Mouse (Mus musculus) urinary bladder, postnatal 14 days (tissue): ENCODE results near the gene Egln1.
A peak's percentile ranks its signal among the peaks of the same experiment; 100 is the strongest.

Experiments used
- DNase-seq: peaks from one replicate; pipeline ENCODE4 v3.0.0; 2021; ENCODE audit warnings: low spot score

Egln1 gene

DNA sequence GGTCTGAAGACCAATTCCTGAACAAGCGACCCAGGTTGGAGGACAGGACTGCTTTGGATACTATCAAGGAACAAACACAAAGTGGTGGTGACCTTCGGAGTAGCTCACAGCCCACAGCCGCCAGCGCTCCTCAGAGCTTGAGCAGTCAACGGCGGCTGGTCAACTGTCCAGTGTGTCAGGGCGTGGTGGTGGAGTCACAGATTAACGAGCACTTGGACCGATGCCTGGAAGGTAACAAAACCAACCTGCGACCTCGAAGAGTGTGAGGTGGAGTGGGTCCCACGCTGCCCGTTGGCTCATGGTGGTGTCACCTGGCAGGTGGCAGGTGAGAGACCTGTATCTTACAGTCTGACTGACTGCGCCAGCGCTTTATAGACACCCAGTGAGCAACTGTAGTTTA, 45.9 kb downstream of the Egln1 start:
- no peak for DNase-seq

DNA sequence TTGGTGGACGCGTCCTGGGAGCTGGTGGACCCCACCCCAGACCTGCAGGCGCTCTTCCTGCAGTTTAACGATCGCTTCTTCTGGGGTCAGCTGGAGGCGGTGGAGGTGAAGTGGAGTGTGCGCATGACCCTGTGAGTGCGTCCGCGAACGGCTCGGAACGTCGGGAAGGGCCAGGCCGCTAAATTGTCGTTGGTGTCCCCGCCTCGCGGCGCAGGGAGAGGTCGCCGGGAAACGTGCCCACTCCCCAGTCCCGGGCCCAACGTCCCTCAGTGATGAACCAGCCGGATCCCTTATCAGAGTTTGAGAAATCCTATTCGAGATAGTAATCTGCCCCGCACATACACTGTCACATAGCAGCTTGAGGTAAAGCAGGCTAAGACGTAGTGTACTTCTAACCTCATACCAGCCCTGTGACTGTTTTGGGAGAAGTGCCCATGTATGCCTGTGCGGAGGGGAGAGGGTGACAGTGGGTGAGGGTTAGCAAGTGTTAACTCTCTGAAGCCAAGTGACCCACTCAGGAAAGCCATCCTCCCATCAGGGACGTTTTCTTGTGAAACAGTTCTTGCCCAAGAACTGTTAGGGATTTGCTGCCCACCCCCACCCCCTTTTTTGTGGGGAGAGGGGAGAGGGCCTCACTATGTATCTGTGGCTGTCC, 50.7 kb downstream of the Egln1 start:
- no peak for DNase-seq

DNA sequence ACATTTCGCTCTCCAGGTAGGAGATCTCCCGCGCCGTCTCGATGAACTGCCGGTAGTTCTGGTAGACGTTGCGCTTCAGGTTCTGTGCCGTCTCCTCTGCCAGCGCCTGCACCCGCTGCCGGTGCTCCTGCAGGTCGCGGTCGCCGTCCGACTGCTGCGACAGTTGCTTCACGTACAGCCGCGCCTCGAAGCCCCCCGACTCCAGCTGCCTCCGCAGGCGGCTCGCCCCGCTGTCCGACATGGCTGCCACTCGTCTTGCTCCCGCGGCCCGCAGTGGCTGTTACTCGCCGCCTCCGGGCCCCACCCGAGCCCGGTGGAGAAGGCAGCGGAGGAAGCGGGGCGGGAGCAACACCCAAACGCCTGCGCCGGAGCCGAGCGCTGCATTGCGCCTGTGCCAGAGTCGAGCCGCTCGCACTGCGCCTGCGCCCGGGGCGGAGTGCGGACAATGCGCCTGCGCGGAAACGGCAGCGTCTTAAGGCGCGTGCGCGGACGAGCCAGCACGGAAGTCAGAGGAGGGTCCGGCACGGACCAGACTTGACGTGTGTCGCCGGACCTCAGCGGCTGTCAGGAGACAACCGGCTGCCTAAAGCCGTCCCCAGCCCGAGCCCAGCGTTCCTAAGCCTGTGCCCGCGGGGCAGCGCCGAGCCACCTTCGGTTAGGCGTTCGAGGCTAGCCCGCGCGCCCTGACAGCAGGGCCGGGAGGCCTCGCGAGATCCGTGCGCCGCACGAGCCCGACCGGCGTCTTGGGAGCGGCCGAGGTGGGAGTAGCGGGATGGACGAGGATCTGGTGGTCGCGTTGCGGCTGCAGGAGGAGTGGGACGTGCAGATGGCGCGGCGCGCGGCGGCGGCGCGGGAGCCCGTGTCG, 51.5 kb downstream of the Egln1 start, which contains the start of the genes Exoc8 and Sprtn:
Gene Exoc8 (minus strand): TSS at position 320 of the 865 bp plus-strand sequence.
Gene Sprtn (plus strand): TSS at position 501 of the 865 bp plus-strand sequence.
- DNase-seq = peak; percentile 97

DNA sequence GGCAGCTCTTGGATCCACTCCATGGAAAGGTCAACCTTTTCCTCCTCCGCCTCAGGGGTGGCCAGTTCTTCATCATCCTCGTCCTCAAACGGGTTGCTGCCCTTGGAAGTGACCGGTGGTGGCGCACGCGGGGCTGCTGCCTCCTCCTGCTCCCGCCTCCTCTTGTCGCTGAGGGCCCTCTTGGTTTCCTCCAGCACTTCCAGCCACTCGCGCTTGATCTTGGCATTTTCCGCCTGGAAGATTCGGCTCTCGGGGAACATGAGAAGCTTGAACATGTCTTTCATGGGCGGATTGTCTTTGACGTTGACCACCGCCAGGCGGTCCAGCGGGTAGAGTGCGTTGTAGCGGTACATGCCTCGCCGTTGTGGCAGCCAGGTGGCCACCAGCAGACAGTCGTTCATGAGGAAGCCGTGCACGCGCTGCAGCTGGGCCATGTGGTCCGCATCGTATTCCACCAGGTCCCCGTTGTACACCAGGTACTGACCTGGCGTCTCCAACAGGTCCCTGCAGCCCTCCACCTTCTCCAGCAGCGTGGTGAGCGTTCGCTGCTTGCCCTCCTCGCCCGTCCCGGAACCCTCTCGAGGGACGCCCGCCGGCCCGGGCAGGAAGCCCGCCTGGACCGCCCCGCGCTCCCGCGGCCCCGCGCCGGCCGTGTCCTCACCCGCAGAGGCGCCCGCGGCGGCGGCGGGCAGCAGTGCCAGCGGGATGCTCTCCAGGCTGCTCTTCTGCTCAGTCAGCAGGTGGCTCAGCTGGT, 52.3 kb downstream of the Egln1 start:
- peak; percentile 82 for DNase-seq

DNA sequence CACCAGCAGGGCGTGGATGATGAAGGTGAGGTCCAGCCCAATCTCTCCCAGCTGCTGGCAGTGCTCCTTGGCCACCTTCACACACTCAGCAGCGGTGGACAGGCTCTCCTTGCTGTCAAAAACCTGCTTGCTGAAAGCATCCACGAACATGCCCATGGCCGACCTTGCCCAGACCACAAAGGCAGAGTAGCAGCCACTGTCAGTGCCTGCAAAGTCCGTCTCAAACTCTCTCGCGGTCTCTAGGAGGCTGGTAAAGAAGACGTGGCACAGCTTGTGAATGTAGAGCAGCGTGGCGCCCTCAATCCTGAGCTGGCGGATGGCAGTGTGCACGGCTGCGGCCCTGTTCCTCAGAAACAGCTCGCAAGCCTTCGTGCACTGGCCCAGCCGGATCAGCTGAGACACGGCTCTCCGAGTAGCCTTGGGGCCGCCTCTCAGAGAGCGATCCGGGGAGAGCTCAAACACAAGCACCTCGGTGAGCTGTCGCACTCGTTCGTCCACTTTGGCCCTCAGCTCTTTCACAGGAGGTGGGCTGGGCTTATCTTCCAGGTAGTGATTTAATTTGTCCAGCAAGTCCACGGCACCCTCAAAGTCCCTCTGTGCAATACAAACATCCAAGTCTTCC, 53.0 kb downstream of the Egln1 start:
- no peak for DNase-seq

DNA sequence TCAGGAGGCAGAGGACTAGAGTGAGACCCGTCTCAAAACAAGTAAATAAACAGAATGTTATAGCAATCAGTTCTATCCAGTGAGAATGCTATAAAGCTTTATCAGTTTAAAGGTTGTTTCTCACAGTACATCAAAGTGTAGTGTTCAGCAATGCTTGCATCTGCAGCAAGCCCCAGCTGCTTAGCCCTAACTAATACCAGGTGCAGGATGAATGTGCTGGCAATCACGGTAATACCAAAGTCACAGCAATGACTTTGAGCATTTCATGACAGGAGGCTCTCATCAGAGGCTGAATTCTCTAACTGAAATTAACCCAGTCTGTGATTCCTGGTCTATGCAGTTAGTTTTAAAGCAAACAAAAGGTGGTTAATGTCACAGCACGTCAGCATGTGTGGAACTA, 56.5 kb downstream of the Egln1 start:
- no peak for DNase-seq

DNA sequence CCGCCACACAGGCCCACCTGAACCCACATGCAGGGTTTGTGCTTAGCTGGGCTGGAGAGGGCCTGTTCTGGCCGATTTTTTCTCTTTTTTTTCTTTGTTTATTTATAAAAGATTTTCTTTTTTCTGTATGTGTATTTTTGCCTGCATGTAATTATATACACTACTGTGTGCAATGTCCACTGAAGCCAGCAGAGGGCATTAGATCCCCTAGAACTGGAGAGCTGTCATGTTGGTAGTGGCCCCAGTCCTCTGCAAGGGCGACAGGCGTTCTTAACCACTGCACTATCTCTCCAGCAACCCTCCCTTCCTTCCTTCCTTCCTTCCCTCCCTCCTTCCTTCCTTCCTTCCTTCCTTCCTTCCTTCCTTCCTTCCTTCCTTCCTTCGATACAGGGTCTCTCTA, 60.7 kb downstream of the Egln1 start:
- DNase-seq = no peak

DNA sequence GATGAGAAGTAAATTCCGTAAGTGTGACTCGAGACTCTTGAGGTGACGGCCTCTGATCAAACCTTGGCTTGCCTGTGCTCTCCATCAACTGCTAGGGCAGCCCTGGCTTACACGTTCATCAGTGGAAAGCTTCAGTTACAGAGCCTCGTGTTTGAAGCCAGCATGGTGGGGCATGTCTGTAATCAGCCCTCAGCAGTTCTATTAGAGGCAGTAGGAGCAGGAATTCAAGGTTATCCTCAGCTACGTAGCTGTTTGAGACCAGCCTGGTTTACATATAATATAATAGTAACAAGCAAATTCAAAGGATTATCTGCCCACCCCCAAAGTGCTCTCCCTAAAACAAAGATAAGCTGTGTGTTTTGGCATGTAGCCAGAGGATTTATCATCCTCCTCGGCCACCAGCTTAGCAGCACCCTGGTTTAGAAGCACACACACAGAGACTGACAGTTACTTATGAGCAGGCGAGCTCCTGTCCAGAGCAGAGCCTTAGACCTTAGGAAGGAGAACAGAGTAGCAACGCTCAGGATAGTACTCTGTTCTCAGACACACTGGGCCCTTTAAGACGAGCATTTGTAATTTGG, 70.1 kb downstream of the Egln1 start:
- no peak for DNase-seq

DNA sequence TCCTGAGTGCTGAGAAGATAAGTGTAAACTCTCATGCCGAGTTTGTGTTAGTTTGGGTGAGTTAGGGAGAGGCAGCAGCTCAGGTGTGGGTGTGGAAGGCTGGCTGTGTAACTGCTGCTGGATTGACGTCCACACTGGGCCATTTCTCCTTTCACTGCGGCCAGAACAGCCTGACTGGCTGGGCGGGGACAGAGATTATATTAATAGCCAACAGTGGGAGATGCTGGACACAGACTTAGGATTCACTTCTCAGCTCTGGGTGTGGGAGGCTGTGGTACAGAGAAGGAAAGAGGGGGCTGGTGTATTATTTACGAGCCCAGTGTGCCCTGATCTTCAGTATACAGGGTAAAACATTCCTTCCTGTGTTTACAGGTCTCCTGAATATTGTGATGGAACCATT, 71.0 kb downstream of the Egln1 start:
- no peak for DNase-seq

DNA sequence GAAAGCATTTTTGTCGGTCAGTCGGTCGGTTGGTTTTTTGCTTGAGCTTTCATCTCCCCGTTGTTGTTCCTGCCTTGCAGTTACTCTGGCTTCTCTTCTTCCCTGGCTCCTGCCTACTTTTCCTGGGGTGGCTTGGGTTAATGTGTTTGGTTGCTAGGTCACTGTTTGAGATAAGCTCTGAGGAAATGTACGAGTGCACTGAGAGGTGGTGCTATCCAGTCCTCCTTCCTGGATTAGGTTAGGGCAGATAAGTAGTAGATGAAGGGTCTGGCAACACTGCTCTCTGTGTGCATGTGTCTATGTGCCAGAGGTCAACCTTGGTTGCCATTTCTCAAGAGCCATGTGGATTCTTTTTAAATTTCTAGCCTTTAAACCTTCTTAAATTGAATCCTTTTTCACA, 76.4 kb downstream of the Egln1 start:
- no peak for DNase-seq

DNA sequence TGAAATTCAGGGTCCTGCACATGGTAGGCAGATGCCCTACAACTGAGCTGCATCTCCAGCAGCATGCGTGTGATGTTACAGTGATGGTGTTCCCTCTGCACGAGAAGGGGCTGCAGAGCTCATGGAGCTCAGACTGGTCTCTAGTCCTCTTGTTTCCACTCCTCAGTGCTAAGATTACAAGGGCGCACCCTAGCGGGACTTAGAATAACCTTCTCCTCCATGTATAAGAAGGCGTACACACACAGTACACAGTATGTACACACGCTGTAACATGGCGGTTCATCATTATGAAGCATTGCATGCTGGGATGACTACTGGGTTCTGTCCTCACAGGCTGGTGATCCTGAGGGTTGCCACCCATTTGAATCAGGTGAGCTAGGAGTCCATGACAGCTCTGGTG, 77.0 kb downstream of the Egln1 start:
- DNase-seq = no peak

DNA sequence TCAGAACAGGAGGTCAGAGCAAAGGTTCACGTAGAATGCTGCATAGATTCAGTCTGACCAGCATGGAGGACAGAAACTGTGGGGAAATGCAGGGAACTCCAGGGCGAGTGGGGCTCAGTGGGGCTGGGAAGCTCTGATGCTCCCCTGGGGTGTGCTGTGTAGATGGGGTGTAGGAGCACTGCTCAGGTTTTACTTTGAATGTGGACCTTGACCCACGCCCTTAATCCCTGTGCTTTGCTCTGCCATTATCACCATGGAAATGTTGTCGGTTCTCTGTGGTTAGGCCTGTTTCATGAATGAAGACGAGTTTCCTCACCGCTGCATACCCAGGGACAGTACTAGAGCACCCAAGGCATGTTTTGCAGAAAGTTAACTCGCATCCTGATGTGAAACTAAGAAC, 77.7 kb downstream of the Egln1 start:
- no peak for DNase-seq

DNA sequence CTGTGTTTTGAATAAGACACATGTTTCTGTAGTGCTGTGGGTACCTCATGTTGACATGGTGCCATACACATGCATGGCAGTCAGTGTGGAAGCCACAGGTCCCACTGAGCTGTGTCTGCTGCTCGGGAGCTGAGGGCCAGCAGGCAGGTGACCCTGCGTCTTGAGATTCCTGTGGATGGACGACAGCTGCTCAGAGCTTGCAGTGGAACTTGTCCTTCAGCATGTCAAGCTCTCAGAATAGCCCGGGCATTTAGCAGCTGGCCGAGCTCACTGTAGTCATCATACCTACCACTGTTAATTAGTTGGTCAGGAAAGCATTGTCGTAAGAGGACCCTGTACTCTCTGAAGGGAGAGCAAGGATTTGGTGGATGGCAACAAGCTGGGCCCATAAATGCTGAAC, 79.4 kb downstream of the Egln1 start:
- DNase-seq = no peak

DNA sequence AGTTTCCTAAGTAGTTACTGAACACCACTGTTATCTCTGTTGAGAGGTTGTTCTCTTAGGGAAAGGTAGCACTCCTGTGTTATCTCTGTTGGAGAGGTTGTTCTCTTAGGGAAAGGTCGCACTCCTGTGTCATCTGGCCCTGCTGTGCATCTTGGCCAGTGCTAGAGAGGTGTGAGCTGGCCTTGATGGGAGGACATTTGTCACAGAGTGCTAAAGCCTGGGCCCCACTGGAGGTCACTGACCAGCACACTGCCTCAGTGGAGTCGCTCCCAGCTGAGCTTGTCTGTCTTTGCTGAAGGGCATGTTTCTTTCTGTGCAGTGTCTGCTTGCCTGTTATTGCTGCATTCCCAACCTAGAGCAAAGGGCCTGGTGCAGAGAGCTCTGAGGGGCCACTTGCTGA, 82.0 kb downstream of the Egln1 start:
- DNase-seq = no peak

DNA sequence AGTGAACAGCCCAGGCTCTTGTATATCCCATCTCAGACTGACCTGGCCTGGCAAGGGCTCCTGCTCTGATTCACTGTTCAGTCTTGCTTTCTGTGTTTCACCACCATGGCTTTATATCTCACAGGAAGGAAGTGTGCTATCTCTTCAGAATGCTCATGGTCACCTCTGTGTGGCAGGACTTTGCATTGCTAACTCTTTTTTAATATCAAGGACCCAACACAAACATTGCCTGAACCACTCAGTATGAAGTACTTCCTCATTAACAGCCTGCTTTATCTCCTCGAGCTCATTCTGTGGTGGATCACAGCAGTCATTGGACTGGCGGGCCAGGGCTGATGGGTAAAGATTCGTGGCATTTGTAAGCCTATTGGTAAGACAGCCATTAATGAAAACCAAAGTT, 82.5 kb downstream of the Egln1 start:
- DNase-seq = no peak

DNA sequence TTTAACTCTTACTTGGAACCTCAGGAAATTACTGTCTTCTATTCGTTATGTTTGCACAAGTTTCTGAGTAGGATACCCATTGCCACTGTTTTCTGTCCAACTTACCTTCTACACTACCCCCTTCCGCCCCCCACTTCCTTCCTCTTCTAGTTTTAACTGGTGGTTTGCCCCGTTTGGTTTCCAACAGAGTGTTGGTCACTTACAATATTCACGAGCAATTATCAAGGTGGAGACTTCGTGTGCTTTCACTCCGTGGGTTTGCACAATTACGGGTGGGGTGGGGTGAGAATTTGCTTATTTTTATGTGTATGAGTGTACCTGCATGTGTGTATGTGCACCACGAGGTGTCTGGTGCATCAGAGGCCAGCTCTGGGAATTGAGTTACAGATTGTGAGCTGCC, 85.4 kb downstream of the Egln1 start:
- DNase-seq = no peak

DNA sequence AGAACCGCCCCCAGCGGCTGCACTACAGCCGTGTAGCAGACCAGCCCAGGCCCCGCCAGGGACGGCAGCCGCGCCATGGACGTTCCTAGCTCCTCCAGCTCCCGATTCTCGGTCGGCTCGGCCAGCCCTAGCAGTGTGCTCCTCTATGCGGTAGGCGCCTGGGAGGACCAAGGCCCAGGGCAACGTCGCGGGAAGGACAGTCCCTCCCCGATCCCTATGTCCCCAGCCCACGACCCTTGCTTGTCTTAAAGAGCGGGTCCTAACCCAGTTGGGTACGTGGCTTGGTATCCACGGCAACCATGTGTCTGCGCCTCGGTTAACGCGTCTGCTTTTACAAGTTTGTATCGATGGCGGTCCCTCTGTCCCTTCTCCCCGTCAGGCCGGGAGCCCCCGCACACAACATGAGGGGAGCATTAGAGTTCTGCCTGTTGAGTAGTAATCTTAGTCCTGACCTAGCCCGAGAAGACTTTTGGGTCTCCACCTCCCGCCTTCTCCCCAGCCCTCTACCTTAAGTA, 85.9 kb downstream of the Egln1 start:
- no peak for DNase-seq

DNA sequence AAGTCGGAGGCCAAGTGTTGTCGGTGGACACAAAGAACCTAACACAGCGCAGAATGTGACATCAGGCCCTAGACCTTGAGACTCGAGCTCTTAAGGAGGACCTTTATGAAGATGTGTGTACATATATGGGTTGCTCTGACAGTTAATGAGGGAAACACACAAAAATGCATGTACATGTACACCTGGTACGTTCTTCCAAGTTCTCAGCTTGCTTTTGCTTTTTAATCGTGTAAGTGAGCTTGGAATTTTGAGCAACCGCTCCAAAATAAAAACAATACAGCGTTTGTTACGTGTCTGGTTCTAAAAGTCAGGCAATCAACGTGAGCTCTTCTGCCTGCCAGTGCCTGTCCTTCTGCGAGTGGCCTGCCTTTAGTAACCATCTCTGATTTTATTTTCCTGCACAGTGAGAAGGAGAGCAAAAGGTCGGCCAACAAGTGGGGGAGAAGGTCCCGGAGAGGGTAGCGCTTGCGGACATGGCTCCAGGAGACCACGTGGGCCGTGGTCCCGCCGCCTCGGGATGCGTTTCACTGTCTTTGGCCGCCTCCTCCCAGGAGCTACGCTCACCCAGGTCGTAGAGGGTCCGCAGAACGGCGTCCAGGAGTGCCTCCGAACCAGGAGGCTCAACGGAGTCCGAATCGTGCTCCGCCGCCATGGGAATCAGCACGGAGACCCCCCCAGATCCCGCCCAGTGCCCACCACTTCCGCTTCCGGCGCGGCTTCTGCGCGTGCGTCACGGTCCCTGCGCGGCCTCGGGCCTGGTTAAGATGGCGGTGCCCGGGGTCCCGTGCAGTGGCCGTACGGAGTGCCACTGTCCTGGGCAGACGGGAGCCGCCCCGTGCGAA, 86.6 kb downstream of the Egln1 start, which contains the start of the genes Gnpat and 2810004N23Rik:
Gene Gnpat (plus strand): TSS at position 713 of the 842 bp plus-strand sequence.
Gene 2810004N23Rik (minus strand): TSS at position 800 of the 842 bp plus-strand sequence.
- DNase-seq = peak; percentile 91

DNA sequence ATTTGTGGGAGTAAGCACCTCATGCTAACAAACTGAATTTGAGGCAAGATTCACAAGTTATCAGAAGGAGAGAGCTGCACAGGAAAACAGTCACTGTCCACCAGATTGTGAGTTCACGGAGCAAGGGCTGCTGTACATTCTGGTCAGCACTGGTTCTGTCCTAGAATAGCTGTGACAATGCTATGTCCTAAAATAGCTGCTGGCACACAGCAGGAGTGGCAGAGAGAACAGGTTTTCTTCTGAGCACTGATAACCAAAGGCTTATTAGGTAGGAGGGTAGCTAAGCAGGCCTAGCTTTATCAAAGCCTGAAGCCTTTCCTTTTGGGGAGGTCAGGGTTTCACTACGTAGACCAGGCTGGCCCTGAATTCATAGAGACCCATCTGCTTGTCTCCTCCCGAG, 88.9 kb downstream of the Egln1 start:
- no peak for DNase-seq

DNA sequence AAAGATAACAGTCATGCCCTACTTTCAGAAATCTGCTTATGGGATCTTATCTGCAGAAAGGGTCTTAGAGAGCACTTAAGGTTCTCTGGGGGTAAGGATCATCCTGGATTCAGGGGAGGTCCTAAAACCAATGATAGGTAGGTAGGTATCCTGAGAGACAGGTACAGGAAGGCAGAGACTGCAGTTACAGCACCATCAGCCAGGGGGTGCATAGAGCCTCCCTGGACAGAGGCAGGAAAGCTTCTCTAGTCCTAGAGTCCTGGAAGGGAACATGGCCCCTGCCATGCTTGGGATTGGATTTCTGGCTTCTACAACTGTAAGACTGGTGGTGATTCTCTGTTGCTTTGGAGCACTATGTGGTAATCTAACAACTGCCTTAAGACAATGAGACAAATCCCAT, 89.7 kb downstream of the Egln1 start:
- DNase-seq = peak; percentile 23
